Mouse (Mus musculus): ENCODE data around the gene Slc35a1.
"Not testable (repeated sequence)": the region's sequence is repeated elsewhere in the genome, so short reads cannot be mapped to it uniquely, and the experiment has no call there.

Slc35a1 gene

GRCm38 (mm10) chr4:34686874-34687567 lies at the start of gene Slc35a1:
TSS of gene Slc35a1 (minus strand) at chr4:34687438.
- peak; percentile 94 for DNase-seq

- no peak for DNase-seq
These were observed 47.2 kb upstream of the Slc35a1 start for GRCm38 (mm10) chr4:34734461-34734860.

- not testable (repeated sequence) for DNase-seq
These were observed 46.2 kb upstream of the Slc35a1 start for GRCm38 (mm10) chr4:34733415-34733814.

- peak; percentile 7 for DNase-seq
These were observed 42.7 kb upstream of the Slc35a1 start, which contains the start of gene Cfap206 for GRCm38 (mm10) chr4:34729851-34730341. TSS of gene Cfap206 (minus strand) at chr4:34730206.

GRCm38 (mm10) chr4:34725710-34726109 lies 38.5 kb upstream of the Slc35a1 start:
- DNase-seq, result not testable (repeated sequence)

- no peak for DNase-seq
These were observed 37.1 kb upstream of the Slc35a1 start for GRCm38 (mm10) chr4:34724306-34724705.

GRCm38 (mm10) chr4:34723186-34723585 lies 35.9 kb upstream of the Slc35a1 start:
- no peak for DNase-seq

- no peak for DNase-seq
These were observed 33.1 kb upstream of the Slc35a1 start for GRCm38 (mm10) chr4:34720127-34720895.

GRCm38 (mm10) chr4:34719421-34719820 lies 32.2 kb upstream of the Slc35a1 start:
- no peak for DNase-seq

- DNase-seq, result no peak
These were observed 27.8 kb upstream of the Slc35a1 start for GRCm38 (mm10) chr4:34715062-34715461.

GRCm38 (mm10) chr4:34708127-34708526 lies 20.9 kb upstream of the Slc35a1 start:
- no peak for DNase-seq

GRCm38 (mm10) chr4:34707248-34707647 lies 20.0 kb upstream of the Slc35a1 start:
- no peak for DNase-seq

GRCm38 (mm10) chr4:34703029-34703428 lies 15.8 kb upstream of the Slc35a1 start:
- no peak for DNase-seq

- no peak for DNase-seq
These were observed 15.0 kb upstream of the Slc35a1 start for GRCm38 (mm10) chr4:34702231-34702630.

- DNase-seq, result peak; percentile 22
These were observed 14.3 kb upstream of the Slc35a1 start for GRCm38 (mm10) chr4:34701528-34701927.

GRCm38 (mm10) chr4:34688021-34688420 lies 783 bp upstream of the Slc35a1 start:
- DNase-seq, result no peak

- no peak for DNase-seq
These were observed 6.7 kb downstream of the Slc35a1 start for GRCm38 (mm10) chr4:34680530-34680929.

GRCm38 (mm10) chr4:34673721-34674120 lies 13.5 kb downstream of the Slc35a1 start:
- no peak for DNase-seq

- no peak for DNase-seq
These were observed 19.3 kb downstream of the Slc35a1 start for GRCm38 (mm10) chr4:34667923-34668322.

- DNase-seq, result no peak
These were observed 25.3 kb downstream of the Slc35a1 start for GRCm38 (mm10) chr4:34661927-34662326.

- DNase-seq, result no peak
These were observed 25.7 kb downstream of the Slc35a1 start for GRCm38 (mm10) chr4:34661514-34661913.

GRCm38 (mm10) chr4:34659012-34659411 lies 28.2 kb downstream of the Slc35a1 start:
- no peak for DNase-seq

- no peak for DNase-seq
These were observed 31.1 kb downstream of the Slc35a1 start for GRCm38 (mm10) chr4:34656101-34656500.

GRCm38 (mm10) chr4:34653179-34653578 lies 34.1 kb downstream of the Slc35a1 start:
- no peak for DNase-seq
